Mouse (Mus musculus): ENCODE measurements at regions not wholly inside any gene's neighbourhood (a gene's known extent, or its start where the extent isn't known, plus 50 kb on each side); places are given as distances from the start of the nearest gene placed in this dataset.

DNA sequence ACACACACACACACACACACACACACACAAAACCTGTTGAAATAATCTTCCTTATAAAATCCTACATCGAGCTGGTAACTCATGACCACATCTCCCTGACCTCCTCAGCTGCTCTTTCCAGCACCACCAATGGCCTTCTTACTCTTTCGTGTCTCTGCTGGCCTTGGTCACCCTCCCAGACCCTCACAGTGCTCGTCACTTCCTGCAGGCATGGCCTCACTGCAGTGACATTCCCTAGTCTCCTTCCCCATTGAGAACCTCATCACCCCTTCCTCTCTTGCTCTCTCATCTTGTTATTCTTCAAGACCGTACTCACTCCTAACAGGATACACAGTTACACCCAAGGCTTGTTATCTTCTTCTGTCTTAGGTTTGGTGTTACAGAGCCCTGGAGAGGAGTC lies 126.0 kb downstream of the Slc38a4 start:
- no peak for TF ChIP-seq CTCF (IDR thresholded peaks at IDR 0.05 in 2 of 3, conservative IDR thresholded peaks at IDR 0.05 in 1 of 3; ENCODE audit: control insufficient read depth in 1 of 3, insufficient read depth in 1 of 3, low read depth in 2 of 3, low read length in 3 of 3, poor library complexity in 1 of 3, severe bottlenecking in 1 of 3)
- TF ChIP-seq MAX (IDR thresholded peaks at IDR 0.05; ENCODE audit: low read length) = no peak
- no peak for TF ChIP-seq GATA1 (IDR thresholded peaks at IDR 0.05; ENCODE audit: low read depth, low read length)
- TF ChIP-seq HCFC1 (IDR thresholded peaks at IDR 0.05; ENCODE audit: low read depth, low read length) = no peak
- no peak for TF ChIP-seq ZNF384 (IDR thresholded peaks at IDR 0.05; ENCODE audit: low read depth, low read length)
- no peak for TF ChIP-seq GABPA (IDR thresholded peaks at IDR 0.05; ENCODE audit: low read depth, low read length)
- no peak for TF ChIP-seq EP300 (IDR thresholded peaks at IDR 0.05; ENCODE audit: low read depth in 1 of 2, low read length in 2 of 2)
- TF ChIP-seq SMC3 (IDR thresholded peaks at IDR 0.05; ENCODE audit: low read depth, low read length) = no peak
- TF ChIP-seq USF1 (IDR thresholded peaks at IDR 0.05; ENCODE audit: low read depth, low read length) = no peak
- TF ChIP-seq POLR2AphosphoS2 (IDR thresholded peaks at IDR 0.05; ENCODE audit: low read length) = no peak
- TF ChIP-seq TBP (IDR thresholded peaks at IDR 0.05; ENCODE audit: low read depth, low read length) = no peak

Data from MEL (cell line).